Mouse (Mus musculus): ENCODE results near the gene Capn3.

DNA sequence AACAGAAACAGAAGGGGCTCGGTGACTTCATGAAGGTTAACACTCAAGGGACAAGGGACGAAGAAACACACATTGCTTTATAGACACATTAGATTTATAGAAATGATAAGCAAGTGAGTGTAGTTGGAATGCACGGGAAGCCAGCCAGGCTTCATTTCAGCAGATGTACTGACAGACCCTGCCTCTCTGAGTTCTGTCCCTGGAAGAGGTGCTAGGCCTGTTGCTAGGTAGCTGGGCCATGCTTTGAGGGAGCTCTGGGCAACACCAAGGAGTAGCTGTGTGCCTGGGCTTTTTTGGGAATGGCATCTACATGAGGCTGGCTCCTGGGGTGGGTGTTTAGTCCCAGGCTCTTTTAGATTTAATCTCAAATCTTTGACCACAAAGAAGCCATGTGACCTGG, 40.7 kb downstream of the Capn3 start:
- TF ChIP-seq CTCF (IDR thresholded peaks at IDR 0.05; ENCODE audit: low read depth, low read length) (no peak), TAL1 (conservative IDR thresholded peaks at IDR 0.05; ENCODE audit: low read depth, low read length) (no peak), GATA1 (IDR thresholded peaks at IDR 0.05; ENCODE audit: borderline replicate concordance, low read length) (no peak), GATA2 (IDR thresholded peaks at IDR 0.05; ENCODE audit: borderline replicate concordance, low read depth, low read length) (no peak)
